Mouse (Mus musculus) midbrain, embryonic 12.5 days (tissue): ENCODE data around the gene Prkar2b. TPM values are rescaled to one million over a fixed set of nuclear protein-coding genes. Genes with fewer than 3 reads are reported as not detected.

Experiments used
- ATAC-seq: fragments of 200-750 bp; cut with Nextera tagmentation; 2 replicates; pipeline ENCODE4 v1.8.0; 2017; ENCODE audit warnings: low read depth, moderate TSS enrichment, moderate library complexity; ENCODE audit not compliant: low FRiP score
- H3K27ac ChIP-seq: fragments of 300-500 bp; sonication (generic); replicated peaks from 2 replicates; pipeline ENCODE4 v1.5.1; 2016; ENCODE audit warnings: mild to moderate bottlenecking
- H3K27me3 ChIP-seq: fragments of 300-500 bp; sonication (generic); 2 replicates; pipeline ENCODE4 v1.6.1; 2016; ENCODE audit warnings: mild to moderate bottlenecking
- H3K36me3 ChIP-seq: fragments of 300-500 bp; sonication (generic); 2 replicates; pipeline ENCODE4 v1.6.1; 2016
- H3K4me1 ChIP-seq: fragments of 300-500 bp; sonication (generic); 2 replicates; pipeline ENCODE4 v1.6.1; 2016
- H3K4me2 ChIP-seq: fragments of 300-500 bp; sonication (generic); replicated peaks from 2 replicates; pipeline ENCODE4 v1.6.1; 2016; ENCODE audit warnings: mild to moderate bottlenecking, moderate library complexity
- H3K4me3 ChIP-seq: fragments of 300-500 bp; sonication (generic); 2 replicates; pipeline ENCODE4 v1.5.1; 2016; ENCODE audit warnings: mild to moderate bottlenecking
- H3K9ac ChIP-seq: fragments of 300-500 bp; sonication (generic); replicated peaks from 2 replicates; pipeline ENCODE4 v1.6.1; 2016; ENCODE audit warnings: mild to moderate bottlenecking, moderate library complexity
- H3K9me3 ChIP-seq: fragments of 300-500 bp; sonication (generic); 2 replicates; pipeline ENCODE4 v1.6.1; 2016; ENCODE audit warnings: mild to moderate bottlenecking
- WGBS: fragments of 180-500 bp; shearing (Covaris S2); methylation state at CpG from one replicate; pipeline ENCODE4 v1.1.7; 2016; 5-methylcytosine and 5-hydroxymethylcytosine counted together
- polyA plus RNA-seq: library from polyadenylated mRNA; unstranded; fragments of >200 nt; fragmentation: Nextera tagmentation; extraction: Ambion mirVana; gene quantifications from 2 replicates; pipeline ENCODE4 v1.2.1, GENCODE M21; 2016

Prkar2b gene
- polyA plus RNA-seq, 1 experiment from 2014 or later = 77.8 TPM

- ATAC-seq = no peak
- H3K9me3 ChIP-seq = 0 out of 2 replicates have a peak, but pooled peaks cover 4% of the 10 kb centered on the region
- no peak overlapping the region for H3K4me2 ChIP-seq
- H3K9ac ChIP-seq = no peak overlapping the region
- H3K27ac ChIP-seq = no peak overlapping the region
- H3K27me3 ChIP-seq = no peaks in the 10 kb centered on the region
- H3K4me3 ChIP-seq = no peak overlapping the region
- no peaks in the 10 kb centered on the region for H3K36me3 ChIP-seq
- H3K4me1 ChIP-seq = no peaks in the 10 kb centered on the region
- 90% methylated on average over 3 of the region's 3 CpGs for WGBS
Observed at GRCm38 (mm10) chr12:32086874-32087273, 25.8 kb upstream of the Prkar2b start.

- no peaks in the 10 kb centered on the region for H3K9me3 ChIP-seq
- no peaks in the 10 kb centered on the region for H3K36me3 ChIP-seq
- H3K4me3 ChIP-seq = no peak overlapping the region
- no peaks in the 10 kb centered on the region for H3K4me1 ChIP-seq
- no peak for ATAC-seq
- no peak overlapping the region for H3K9ac ChIP-seq
- no peak overlapping the region for H3K27ac ChIP-seq
- 74% methylated on average over 3 of the region's 3 CpGs for WGBS
- no peak overlapping the region for H3K4me2 ChIP-seq
- H3K27me3 ChIP-seq = no peaks in the 10 kb centered on the region
Observed at GRCm38 (mm10) chr12:32085856-32086255, 24.8 kb upstream of the Prkar2b start.

- no peaks in the 10 kb centered on the region for H3K9me3 ChIP-seq
- ATAC-seq = no peak
- H3K36me3 ChIP-seq = no peaks in the 10 kb centered on the region
- H3K4me1 ChIP-seq = no peaks in the 10 kb centered on the region
- no peak overlapping the region for H3K4me2 ChIP-seq
- no peak overlapping the region for H3K4me3 ChIP-seq
- H3K27me3 ChIP-seq = no peaks in the 10 kb centered on the region
- no peak overlapping the region for H3K27ac ChIP-seq
- no peak overlapping the region for H3K9ac ChIP-seq
Observed at GRCm38 (mm10) chr12:32085189-32085588, 24.1 kb upstream of the Prkar2b start.

GRCm38 (mm10) chr12:32084601-32085000 is 23.5 kb upstream of the Prkar2b start:
- Histone ChIP-seq H3K4me2 (no peak overlapping the region), H3K9me3 (no peaks in the 10 kb centered on the region), H3K27ac (no peak overlapping the region), H3K9ac (no peak overlapping the region), H3K27me3 (no peaks in the 10 kb centered on the region), H3K4me1 (no peaks in the 10 kb centered on the region), H3K36me3 (no peaks in the 10 kb centered on the region), H3K4me3 (no peak overlapping the region)
- WGBS = 63% methylated on average over 5 of the region's 5 CpGs
- ATAC-seq = no peak

GRCm38 (mm10) chr12:32080692-32081091 is 19.6 kb upstream of the Prkar2b start:
- Histone ChIP-seq H3K9ac (no peak overlapping the region), H3K36me3 (no peaks in the 10 kb centered on the region), H3K9me3 (no peaks in the 10 kb centered on the region), H3K27me3 (no peaks in the 10 kb centered on the region), H3K27ac (no peak overlapping the region), H3K4me1 (no peaks in the 10 kb centered on the region), H3K4me3 (no peak overlapping the region), H3K4me2 (no peak overlapping the region)
- WGBS = 76% methylated on average over 9 of the region's 9 CpGs
- ATAC-seq = no peak

GRCm38 (mm10) chr12:32077403-32077802 is 16.3 kb upstream of the Prkar2b start:
- Histone ChIP-seq H3K9me3 (no peaks in the 10 kb centered on the region), H3K27ac (no peak overlapping the region), H3K36me3 (no peaks in the 10 kb centered on the region), H3K4me2 (no peak overlapping the region), H3K4me1 (peaks cover 8% of the 10 kb centered on the region; the same call in 1 of the 2 replicates), H3K27me3 (no peaks in the 10 kb centered on the region), H3K9ac (no peak overlapping the region), H3K4me3 (no peak overlapping the region)
- ATAC-seq = no peak
- WGBS = 98% methylated on average over 6 of the region's 6 CpGs

- Histone ChIP-seq H3K4me3 (no peak overlapping the region), H3K36me3 (no peaks in the 10 kb centered on the region), H3K27ac (no peak overlapping the region), H3K27me3 (no peaks in the 10 kb centered on the region), H3K9ac (no peak overlapping the region), H3K4me1 (peaks cover 8% of the 10 kb centered on the region; the same call in 1 of the 2 replicates), H3K9me3 (no peaks in the 10 kb centered on the region), H3K4me2 (no peak overlapping the region)
- WGBS = 81% methylated on average over 10 of the region's 10 CpGs
- no peak for ATAC-seq
Observed at GRCm38 (mm10) chr12:32075831-32076715, 15.0 kb upstream of the Prkar2b start.

GRCm38 (mm10) chr12:32074271-32074670 is 13.2 kb upstream of the Prkar2b start:
- H3K27me3 ChIP-seq = no peaks in the 10 kb centered on the region
- no peak overlapping the region for H3K4me2 ChIP-seq
- peak; percentile 23; the same call in 1 of the 2 replicates for ATAC-seq
- no peaks in the 10 kb centered on the region for H3K9me3 ChIP-seq
- no peaks in the 10 kb centered on the region for H3K36me3 ChIP-seq
- H3K9ac ChIP-seq = no peak overlapping the region
- 37% methylated on average over 6 of the region's 6 CpGs for WGBS
- H3K4me1 ChIP-seq = peaks cover 8% of the 10 kb centered on the region; the same call in 1 of the 2 replicates
- H3K4me3 ChIP-seq = no peak overlapping the region
- H3K27ac ChIP-seq = no peak overlapping the region

GRCm38 (mm10) chr12:32066004-32066403 is 4.9 kb upstream of the Prkar2b start:
- peaks cover 7% of the 10 kb centered on the region; the same call in 1 of the 2 replicates for H3K27me3 ChIP-seq
- WGBS = 6% methylated on average over 5 of the region's 5 CpGs
- no peaks in the 10 kb centered on the region for H3K9me3 ChIP-seq
- H3K4me2 ChIP-seq = no peak overlapping the region
- H3K27ac ChIP-seq = no peak overlapping the region
- H3K9ac ChIP-seq = no peak overlapping the region
- no peaks in the 10 kb centered on the region for H3K36me3 ChIP-seq
- ATAC-seq = no peak
- H3K4me3 ChIP-seq = no peak overlapping the region
- peaks cover 11% of the 10 kb centered on the region for H3K4me1 ChIP-seq

- H3K4me3 ChIP-seq = peak overlapping the region; percentile 70
- H3K4me1 ChIP-seq = peaks cover 32% of the 10 kb centered on the region
- 0 out of 2 replicates have a peak, but pooled peaks cover 6% of the 10 kb centered on the region for H3K36me3 ChIP-seq
- peak overlapping the region; percentile 97 for H3K27ac ChIP-seq
- peak overlapping the region; percentile 91 for H3K9ac ChIP-seq
- peak; percentile 84 for ATAC-seq
- WGBS = under 1% methylated on average over 65 of the region's 66 CpGs
- H3K27me3 ChIP-seq = peaks cover 4% of the 10 kb centered on the region; the same call in 1 of the 2 replicates
- H3K4me2 ChIP-seq = peak overlapping the region; percentile 70
- H3K9me3 ChIP-seq = no peaks in the 10 kb centered on the region
Observed at GRCm38 (mm10) chr12:32060247-32061089, 628 bp downstream of the Prkar2b start.

GRCm38 (mm10) chr12:32059707-32060106 is 1.4 kb downstream of the Prkar2b start:
- Histone ChIP-seq H3K9me3 (no peaks in the 10 kb centered on the region), H3K27ac (peak overlapping the region; percentile 97), H3K4me1 (peaks cover 32% of the 10 kb centered on the region), H3K4me2 (peak overlapping the region; percentile 70), H3K36me3 (0 out of 2 replicates have a peak, but pooled peaks cover 6% of the 10 kb centered on the region), H3K27me3 (peaks cover 4% of the 10 kb centered on the region; the same call in 1 of the 2 replicates), H3K9ac (peak overlapping the region; percentile 91), H3K4me3 (peak overlapping the region; percentile 70)
- 2% methylated on average over 6 of the region's 6 CpGs for WGBS
- no peak for ATAC-seq

GRCm38 (mm10) chr12:32059135-32059534 is 2.0 kb downstream of the Prkar2b start:
- peaks cover 36% of the 10 kb centered on the region for H3K4me1 ChIP-seq
- H3K4me3 ChIP-seq = peak overlapping the region; percentile 70
- ATAC-seq = no peak
- H3K4me2 ChIP-seq = peak overlapping the region; percentile 70
- 28% methylated on average over 2 of the region's 2 CpGs for WGBS
- no peaks in the 10 kb centered on the region for H3K9me3 ChIP-seq
- peak overlapping the region; percentile 91 for H3K9ac ChIP-seq
- peaks cover 4% of the 10 kb centered on the region; the same call in 1 of the 2 replicates for H3K27me3 ChIP-seq
- 0 out of 2 replicates have a peak, but pooled peaks cover 6% of the 10 kb centered on the region for H3K36me3 ChIP-seq
- peak overlapping the region; percentile 97 for H3K27ac ChIP-seq
